Mouse (Mus musculus) spleen, adult 18-20 months (tissue): Measurements from ENCODE around the gene Ankrd1.

ENCODE experiments used
- DNase-seq, 2 experiments: peaks; one replicate each; pipeline ENCODE4 v3.0.0; 2022; ENCODE audit warnings: mixed read lengths in 2 of 2

Gene Ankrd1

DNA sequence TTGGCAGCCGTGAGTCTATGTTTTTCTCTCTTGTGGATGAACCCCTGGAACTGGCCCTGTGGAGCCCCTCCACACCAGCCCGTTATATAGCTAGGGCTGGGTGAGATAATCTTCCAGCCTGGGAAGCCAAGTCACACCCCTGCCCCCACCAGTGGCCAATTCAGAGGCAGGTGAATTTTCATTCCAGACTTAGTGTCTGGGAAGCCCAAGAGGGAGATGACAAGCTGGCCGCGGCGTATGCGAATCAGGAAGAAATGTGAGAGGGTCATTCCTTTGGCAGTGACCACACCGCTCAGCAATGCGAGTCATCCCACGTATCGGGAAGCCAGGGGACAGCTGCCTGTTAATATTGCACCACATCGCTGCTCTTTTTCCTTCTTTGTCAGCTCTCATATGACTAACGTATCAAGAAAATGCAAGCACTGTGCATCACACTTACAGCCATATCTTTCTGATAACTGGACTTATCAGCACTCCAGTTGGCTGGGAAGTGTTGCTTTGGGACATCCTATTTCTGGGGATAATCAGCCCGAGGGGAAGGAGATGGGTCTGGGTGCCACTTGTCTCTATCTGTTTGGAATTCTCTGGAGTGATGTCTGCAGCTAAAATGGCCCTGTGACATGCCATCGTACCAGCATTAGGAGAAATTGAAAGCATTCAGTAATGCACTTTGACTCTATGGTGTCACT, at the start of gene Ankrd1:
TSS of gene Ankrd1 (minus strand) at position 317 of the 689 bp plus-strand sequence.
- no peak for DNase-seq

DNA sequence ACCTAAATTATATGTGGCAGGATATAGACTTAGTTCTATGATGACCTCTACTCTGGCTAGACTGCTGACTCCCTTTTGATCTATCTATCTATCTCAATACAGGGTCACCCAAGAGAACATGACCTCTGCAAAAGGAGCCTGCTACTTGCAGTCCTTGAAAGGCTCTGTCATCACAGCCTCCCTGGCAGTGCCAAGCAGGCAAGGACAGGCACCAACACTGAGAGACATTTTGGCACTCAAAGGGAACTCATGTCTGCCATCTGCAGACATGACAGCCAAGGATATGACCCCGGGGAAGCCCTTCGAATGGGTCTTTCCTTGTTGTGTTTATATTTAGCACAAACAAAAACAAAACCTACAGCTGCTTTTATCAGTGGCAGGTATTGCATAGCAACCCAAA, 49.2 kb upstream of the Ankrd1 start:
- DNase-seq: no peak

DNA sequence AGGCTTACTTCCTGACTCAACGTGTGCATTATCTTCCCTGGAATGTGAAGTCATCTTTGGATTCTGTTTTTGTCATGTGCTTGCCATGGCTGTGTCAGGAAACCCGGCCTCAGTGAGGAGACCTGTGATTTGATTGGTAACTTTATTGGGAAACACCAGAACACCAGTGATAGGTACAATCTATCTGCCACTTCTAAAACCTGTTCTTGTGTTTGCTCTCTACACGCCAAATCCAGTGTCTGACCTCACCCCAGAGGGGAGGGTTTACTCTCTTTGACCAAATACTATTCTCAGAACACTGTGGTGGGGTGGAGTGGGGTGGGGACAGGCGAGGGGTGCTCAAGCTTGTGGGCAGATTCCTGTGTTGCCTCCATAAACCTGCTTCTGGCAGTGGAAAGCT, 48.2 kb upstream of the Ankrd1 start:
- DNase-seq: no peak

DNA sequence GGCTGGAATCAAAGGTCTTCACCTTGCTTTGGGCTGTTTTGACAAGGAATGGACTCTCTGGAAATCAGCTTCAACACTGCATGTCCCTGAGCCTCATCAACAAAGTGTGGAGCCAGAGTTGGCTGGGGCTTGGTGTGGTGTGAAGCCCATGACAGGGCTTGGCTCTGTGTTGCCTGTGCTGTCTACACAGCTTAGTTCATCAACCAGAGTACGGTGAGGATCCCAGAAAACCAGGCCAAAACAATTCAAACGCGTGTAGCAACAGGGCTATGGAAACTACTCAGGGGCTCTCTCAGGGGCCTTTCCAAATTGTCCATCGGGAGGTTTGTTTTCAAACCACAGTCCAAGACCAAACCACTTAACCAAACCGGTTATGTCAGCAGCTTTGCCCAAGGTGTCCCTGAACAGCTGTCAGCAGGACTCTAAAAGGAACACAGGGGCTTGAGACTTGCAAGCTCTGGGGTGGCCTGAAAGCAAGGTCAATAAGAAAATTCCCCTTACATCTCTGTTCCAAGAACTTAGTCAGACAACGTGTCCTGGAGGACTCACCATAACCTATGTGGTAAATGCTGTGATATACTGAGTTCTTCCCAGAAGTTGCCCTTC, 47.5 kb upstream of the Ankrd1 start:
- no peak for DNase-seq

DNA sequence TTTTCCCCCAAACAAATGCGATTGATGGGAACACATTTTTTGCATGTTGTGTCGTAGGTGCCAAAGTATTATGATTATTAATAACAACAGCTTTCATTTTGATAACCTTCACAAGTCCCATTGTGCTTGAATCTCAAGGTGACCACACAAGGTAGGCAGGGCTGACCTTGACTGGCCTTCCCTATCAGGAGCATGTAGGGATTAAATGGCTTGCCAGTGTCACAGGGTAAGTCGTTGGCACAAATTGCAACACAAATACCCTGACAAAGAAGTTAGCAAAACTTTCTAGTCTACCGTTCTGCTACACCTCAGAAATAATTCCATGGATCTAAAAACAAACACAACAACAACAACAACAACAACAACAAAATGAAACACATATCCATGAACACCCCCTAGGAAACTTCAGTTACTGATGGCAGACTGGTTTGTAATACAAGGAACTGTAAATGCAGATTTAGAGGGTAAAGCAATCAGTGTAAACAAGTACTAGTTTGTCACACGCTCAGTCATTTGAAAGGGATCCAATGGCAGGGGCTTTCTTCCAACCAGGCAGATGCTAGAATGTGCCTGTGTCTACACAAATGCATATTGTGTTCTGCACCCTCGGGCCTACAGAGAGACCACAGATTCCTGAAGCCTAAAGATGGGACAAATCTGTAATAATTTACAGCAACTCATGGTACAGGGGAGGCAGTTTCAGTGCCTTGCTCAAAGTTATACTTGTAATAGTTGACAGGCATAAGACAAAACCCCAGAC, 46.7 kb upstream of the Ankrd1 start:
- no peak for DNase-seq

DNA sequence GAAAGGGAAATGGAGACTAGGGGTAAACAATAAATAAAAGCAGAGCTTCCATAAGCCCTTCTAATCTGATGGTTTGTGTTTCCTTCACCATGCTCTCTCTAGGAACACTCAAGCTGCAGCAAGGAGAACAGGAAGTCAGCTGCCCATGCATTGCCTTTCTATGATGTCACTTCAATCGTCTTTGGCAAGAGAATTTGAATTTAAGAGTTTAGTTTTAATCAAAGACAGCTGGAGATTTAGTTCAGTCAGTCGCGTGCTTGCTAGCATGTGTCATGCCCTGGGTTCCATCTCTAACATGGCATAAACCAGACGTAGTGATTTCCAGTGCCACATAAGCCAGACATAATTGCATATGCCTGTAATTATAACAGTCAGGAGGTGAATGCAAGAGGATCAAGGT, 45.5 kb upstream of the Ankrd1 start:
- no peak for DNase-seq

DNA sequence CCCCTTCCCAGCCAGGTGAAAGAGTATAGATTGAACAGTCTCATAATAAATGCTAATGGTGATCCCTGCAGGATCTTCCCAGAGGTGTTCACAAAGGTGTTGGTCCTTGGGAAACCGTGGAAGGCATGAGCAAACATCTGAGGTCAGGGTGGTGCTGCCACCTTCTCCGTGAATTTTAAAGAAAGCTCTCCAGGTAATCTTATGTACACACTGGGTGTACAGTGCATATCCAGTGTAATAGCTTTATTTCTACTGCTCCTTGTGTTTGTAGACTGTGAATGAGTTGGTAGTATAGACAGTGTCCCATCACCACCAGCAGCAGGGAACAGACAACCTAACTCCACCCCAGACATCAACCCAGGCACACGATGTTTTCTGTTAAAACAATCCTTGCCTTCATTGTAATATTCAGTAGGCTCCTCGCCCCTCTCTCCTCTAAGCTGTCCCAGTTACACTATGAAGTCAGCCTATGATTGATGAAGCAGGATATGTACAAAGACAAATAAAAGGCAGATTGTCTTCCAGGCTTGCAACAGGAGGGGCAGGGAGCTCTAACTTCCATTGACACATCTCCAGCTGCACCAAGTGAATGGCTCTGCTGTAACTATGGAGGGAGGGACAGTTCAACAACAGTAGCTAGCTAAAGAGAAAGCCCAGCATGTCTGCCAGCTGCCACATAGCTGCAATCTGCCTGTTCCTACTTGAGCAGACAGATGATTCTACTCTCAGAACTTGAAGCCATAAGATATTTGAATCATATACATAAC, 30.5 kb upstream of the Ankrd1 start:
- DNase-seq: no peak

DNA sequence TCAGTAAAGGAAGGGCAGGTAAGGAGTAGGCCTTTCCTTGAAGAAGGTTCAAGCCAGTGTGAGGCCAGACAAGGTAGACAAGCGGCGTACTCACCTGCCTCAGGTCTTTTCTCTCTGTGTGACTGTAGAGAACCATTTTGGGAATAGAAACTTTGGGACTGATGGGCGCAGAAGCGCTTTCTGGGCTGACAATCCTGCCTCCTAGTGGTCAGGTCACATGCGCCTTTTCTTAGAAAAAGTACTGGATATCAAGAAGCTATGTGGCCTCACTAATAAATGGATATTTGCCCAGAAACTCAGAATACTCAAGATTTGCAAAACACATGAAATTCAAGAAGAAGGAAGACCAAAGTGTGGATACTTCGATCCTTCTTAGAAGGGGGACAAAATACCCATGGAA, 28.7 kb upstream of the Ankrd1 start:
- DNase-seq: no peak

DNA sequence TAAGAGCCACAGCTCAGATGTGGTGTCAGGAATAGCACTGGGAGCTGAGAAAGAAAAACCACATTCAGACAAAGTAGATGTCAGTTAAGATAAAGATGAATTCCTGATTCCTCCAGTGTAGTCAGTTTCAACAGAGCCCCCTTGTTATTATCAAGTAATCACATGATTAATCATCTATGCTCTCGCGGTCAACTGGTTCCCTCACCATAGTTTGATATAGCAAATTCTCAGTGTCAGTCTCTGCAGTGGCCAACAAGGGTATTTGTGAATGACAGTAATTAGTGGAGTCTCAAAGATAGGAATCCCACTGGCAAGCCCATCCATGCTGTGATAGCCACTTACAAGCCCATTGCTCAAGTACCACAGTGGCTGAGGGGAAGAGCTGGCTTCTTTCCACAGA, 23.7 kb upstream of the Ankrd1 start:
- DNase-seq: no peak

DNA sequence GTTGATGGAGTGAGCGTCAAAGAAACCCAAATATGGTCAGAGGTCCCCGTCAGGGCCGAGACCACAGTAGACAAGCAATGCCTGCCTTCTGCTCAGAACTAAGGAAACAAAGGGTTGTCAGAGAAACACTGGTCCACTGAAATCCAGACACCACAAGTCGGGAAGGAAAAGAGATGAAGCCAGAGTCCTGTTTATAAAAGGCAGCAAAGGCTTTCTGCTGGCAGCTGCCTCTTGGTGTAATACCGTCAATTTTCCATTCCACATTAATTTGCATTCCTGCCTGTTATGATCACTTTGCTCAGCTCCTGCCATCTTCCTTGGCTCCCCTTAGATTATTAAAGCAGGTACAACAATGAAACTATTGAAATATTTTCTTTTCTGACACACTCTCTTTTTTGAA, 13.8 kb upstream of the Ankrd1 start:
- no peak for DNase-seq

DNA sequence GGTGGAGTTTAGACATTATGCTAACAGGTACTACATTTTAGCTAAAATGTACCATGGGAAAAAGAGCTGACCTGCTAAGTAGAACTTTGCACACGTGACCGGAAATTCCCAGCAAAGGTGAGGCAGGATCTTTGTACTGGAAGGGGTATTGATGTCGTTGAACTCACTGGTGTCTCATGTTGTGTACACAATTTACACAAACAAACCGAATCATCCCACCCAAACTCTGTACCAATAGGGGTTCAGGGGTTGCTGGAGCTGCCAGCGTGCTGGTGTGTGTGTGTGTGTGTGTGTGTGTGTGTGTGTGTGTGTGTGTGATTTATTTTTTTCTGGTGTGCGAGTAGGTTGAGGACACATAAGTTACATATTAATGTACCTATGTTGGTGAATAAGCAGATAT, 13.2 kb upstream of the Ankrd1 start:
- DNase-seq: no peak

DNA sequence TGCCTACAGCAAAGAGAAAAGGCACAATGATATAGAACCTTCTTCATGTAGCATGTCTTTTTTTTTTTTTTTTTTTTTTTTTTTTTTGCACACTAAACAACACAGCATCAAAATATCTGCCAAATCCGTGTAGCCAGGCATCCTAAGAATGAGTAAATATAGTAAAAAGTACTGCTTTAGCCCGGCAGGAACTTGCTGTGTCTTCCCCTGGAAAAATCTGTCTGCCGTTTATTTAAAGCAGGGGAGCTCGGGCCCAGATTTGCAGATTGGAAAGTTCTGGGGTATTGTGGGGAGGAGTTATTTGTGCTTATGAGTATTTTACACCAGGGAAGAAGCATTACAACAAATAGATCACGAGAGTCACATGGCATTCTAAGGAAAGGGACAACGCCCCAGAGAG, 12.1 kb upstream of the Ankrd1 start:
- DNase-seq: no peak

DNA sequence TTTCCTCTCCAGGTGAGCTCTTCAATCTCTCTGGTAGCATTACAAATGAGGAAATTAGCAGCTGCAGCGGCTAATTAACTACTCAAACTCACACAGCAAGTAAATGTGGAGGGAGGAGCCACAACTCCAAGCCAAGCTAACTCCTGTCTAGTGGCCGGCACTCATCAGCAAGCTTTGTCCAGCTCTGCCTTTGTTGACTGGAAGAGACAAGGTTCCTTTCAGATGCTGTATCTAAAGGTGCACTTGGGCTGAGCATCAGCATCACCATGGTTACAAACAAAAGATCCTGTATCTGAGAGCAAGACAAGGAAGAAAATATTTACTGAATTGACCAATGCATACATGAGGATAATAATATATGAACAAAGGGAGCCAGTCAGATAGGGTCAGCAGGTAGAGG, 10.3 kb upstream of the Ankrd1 start:
- DNase-seq: no peak

DNA sequence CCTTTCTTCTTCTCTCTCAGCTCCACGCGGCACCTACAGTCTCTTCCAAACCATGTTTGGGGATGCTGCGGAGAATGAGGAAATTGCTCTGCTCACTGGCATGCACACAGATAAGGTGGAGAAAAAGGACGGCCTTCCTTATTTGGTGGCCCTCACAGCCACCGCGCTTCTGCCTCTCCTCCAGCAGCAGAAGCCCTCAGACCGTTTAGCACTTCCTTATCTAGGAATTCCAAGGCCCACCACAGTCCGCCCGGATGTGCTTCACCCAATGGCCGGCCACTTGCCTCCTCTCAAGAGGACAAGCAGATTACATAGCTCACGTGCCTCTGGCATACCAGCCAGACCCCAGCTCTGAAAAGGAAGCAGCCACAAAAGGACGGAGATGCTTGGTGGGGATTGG, 9.7 kb upstream of the Ankrd1 start:
- no peak for DNase-seq

DNA sequence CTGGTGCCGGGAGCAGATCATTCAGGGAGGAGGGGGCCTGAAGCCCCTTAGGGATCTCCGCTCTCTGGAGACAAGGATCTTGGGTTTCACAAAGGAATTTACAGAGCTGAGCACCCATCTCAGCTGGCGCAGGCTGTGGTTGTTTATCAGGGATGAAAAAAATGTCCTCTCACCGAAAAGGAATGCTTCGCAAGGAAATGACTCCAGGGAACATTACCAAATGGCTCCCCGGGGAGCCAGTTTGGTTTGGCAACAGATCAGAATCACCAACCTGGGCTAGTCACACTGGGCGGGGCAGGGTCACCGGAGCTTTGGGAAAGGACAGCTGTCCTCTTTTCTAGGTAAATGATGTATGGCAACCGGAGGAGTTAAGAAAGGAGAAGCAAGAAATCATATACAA, 9.3 kb upstream of the Ankrd1 start:
- no peak for DNase-seq

DNA sequence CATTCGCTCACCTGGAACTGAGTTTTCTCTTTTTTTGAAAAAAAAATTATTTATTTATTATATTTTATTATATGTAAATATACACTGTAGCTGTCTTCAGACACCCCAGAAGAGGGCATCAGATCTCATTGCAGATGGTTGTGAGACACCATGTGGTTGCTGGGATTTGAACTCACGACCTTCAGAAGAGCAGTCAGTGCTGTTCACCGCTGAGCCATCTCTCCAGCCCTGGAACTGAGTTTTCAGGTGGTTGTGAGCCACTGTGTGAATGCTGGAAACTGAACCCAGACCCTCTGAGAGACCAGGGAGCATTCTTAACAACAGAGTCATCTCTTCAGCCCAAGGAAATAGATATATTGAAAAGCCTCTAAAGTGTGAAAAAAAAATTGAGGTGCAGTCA, 8.5 kb upstream of the Ankrd1 start:
- DNase-seq: no peak

DNA sequence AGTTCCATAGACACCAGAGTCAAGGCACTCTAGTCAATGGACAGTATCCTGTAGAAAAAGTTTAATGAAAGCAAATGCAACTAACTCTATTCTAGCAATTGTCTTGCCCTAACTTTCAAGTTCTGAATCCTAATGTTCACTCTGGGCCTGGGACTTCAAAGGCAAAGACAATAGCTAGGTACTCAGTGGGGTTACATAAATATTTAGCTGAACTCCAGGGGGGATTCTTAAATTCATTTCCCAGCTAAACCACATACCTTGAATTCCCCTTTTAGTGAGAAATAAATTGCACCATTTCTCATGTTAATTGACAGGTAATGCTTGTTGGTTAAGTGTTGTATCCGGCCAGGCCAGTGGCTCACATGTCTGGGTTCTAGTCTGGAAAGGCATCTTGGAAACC, 4.3 kb upstream of the Ankrd1 start:
- no peak for DNase-seq

DNA sequence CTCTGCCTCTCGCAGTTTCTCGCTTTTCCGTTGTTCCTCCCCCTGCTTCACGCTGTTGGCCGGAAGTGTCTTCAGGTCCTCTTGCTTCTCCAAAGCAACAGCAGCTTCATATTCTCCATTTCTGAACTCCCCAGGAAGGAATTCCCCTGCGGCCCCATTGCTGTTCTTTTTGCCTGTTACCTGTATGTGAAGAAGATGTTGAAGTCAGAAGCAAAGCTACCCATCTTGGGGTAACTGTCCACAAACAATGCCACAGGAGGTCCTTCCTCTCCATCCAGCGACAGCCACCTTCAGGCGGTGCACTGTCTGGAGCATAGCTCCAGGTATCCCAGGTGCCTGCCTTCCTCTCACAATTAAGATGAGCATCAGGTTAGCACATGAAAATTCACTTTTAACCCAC, 680 bp downstream of the Ankrd1 start:
- DNase-seq: no peak

DNA sequence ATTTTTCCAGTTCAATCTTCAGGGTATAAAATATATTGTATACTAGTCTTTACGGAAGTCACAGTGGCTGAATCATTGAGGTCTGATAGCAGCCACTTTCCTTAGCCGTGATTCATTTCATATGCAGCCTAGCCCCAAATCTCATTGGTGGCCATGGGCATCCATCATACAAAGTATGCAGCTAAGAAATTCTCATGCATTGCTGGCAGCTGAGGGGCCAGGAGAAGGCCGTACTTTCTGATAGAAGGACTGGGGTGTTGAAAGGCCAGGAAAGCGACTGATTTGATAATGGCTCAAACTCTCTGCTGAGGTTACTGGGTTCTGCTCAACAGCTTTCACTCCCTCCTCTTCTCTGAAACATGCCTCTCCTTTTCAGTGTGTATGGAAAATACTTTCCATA, 3.7 kb downstream of the Ankrd1 start:
- no peak for DNase-seq

DNA sequence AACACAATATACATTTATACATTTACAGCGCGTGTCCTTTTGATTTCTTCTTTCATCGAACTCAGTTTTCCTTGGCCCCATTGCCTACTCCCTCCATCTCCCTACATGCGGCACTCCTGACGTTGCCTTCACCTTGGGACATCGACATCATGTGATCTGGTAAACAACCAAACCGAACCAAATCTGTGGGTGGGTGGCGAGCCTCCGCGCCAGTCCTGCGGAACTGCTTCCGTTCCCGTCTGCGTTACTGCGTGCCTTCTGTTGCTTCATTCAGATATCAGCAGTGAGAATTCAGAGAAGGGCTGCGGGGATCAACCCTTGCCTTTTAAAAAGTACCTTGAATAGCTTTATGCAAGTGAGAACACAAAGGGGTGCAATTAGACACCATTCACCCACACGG, 7.9 kb downstream of the Ankrd1 start:
- DNase-seq: no peak

DNA sequence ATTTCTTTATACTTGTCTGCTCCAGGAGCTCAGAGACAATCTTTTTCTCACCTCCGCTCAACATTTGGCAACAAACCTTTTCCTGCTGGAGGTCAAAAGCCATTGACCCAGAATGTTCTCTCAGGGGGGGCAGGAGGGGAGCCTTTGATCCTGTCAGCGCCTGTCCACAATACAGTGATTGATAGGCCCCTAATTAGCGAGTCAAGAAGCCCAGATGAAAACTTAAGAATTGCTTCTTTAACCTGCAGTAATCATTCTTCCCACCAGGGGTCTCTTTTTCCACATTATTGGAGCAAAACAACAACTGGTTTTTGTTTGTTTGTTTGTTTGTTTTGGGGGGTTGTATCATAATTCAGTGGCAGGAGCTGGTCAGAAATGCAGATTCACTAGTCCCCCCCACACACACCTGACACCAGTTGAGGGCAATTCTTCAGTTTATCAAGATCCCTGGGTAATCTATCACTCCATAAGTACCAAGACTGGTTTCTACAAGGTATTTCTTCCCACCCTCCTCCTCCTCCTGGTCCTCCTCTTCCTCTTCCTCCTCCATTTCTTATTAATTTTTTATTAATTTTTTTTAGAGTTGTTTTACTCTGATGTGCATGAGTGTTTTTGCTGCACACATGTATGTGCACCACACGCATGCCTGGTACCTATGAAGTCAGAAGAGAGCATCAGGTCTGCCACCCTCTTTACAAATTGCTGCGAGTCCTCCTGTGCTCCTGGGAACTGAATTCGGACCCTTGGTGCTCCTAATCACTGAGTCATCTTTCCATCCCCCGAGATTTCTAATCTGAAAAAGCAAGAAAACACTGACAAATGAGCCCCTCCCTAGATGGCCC, 8.6 kb downstream of the Ankrd1 start:
- DNase-seq: no peak

DNA sequence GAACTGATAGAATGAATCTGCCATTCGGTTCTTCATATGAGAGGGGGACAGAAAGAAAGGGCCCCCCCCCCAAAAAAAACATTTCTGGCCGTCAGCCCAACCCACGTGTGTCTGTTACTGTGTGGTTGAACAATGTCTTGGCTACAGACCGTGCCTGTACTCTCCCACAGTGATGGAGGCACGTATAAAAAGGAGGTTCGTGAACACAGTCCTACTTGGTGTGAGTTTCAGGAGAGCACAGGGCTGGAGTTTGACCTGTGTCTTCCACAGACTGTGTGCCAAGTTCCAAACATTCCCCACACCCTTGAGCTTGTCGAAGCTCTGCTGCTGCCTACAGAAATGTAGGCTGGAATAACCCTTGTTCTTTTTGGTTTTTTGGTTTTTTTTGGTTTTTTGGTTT, 9.4 kb downstream of the Ankrd1 start:
- no peak for DNase-seq
